Mouse (Mus musculus): Measurements from ENCODE around the gene Slx4. TPM values are rescaled to one million over a fixed set of nuclear protein-coding genes. Genes with fewer than 3 reads are reported as not detected.
"Not testable (repeated sequence)": the region's sequence is repeated elsewhere in the genome, so short reads cannot be mapped to it uniquely, and the experiment has no call there.

Gene Slx4
- polyA plus RNA-seq, 1 experiment from 2014 or later: 22.1 TPM

DNA sequence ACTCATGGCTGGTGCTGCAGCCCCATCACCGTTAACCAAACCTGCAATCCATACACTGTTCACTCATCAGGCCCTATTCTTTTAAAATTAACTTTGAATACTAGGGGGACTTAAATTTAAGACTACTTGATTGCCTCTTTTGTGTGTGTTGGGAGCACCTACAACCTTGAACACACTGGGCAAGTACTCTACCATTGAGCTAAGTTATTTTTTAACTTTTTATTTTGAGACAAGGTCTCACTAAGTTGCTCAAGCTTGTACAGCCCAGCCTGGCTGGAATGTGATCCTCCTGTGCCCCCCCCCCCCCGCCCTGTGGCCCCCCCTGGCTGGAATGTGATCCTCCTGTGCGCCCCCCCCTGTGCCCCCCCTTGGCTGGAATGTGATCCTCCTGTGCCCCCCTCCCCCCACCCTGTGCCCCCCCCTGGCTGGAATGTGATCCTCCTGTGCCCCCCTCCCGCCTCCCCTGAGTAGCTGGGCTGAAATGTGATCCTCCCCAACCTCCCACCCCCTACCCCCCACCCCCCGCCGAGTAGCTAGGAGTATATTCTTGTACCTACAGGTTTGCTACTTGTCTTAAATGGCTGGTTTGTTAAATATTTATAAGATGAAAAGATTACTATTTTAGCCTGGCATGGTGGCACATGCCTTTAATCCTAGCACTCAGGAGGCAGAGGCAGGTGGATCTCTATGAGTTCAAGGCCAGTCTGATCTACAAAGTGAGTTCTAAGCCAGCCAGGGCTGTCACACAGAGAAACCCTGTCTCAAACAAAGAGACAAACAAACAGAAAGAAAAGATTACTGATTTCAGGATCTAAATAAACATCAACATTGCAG, 28.1 kb upstream of the Slx4 start:
- Histone ChIP-seq H3K4me1 (0 out of 2 replicates have a peak, but pooled peaks cover 3% of the 10 kb centered on the region), H3K4me3 (no peak overlapping the region), H3K27me3 (ENCODE audit: poor library complexity, severe bottlenecking) (no peaks in the 10 kb centered on the region), H3K36me3 (replicated peaks) (peaks cover 9% of the 10 kb centered on the region), H3K27ac (no peak overlapping the region), H3K9me3 (peaks cover 3% of the 10 kb centered on the region; the same call in 1 of the 2 replicates)
- no peak for DNase-seq (ENCODE audit: extremely low spot score, low spot score)
- WGBS: 70% methylated on average over 4 of the region's 6 CpGs

DNA sequence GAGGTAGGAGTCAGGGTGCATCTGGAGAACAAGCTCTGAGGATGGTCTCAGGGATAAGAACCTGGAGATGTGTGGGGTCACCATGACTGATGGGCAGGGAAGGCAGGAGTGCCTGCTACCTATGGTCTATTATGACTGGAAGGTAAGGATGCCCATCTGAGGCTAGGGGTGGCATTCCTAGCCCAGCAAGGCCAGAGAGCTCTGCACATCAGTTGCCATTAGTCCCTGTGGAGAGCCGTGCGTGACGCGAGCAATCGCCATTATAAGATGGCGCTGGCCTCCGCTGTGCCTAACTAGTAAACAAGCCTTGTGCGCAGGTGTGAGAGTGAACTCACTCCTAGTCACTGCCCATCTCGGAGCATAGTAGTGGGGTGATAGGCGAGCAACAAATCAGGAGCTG, 26.9 kb upstream of the Slx4 start:
- Histone ChIP-seq H3K36me3 (replicated peaks) (0 out of 2 replicates have a peak, but pooled peaks cover 3% of the 10 kb centered on the region), H3K27me3 (ENCODE audit: poor library complexity, severe bottlenecking) (no peaks in the 10 kb centered on the region), H3K27ac (no peak overlapping the region), H3K9me3 (peaks cover 3% of the 10 kb centered on the region; the same call in 1 of the 2 replicates), H3K4me1 (0 out of 2 replicates have a peak, but pooled peaks cover 3% of the 10 kb centered on the region), H3K4me3 (no peak overlapping the region)
- WGBS: 94% methylated on average over 10 of the region's 10 CpGs
- DNase-seq (ENCODE audit: extremely low spot score, low spot score): no peak

DNA sequence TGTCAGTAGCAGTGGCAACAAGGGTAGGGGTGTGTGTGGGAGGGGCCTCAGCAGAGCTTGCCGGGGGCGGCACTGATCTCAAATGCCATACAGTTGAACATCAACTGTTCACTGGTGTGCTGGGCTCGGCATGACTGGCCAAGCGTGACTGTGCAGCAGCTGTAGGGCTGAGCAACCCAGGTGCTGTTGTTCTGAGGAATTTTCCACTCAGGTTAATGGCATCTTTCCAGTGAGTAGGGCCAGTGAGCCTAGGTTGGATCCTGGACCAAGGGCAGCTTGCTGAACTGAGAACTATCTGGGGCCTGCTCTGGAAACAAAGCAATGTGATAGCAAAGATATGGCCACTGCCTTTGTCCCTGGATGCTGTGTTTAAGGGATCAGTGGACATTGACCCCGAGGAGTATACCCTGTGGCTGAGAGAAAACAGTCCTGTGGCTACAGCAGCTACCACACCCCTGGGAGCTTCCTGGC, 25.8 kb upstream of the Slx4 start:
- Histone ChIP-seq H3K27ac (no peak overlapping the region), H3K36me3 (replicated peaks) (no peaks in the 10 kb centered on the region), H3K27me3 (ENCODE audit: poor library complexity, severe bottlenecking) (no peaks in the 10 kb centered on the region), H3K9me3 (peaks cover 3% of the 10 kb centered on the region; the same call in 1 of the 2 replicates), H3K4me1 (0 out of 2 replicates have a peak, but pooled peaks cover 3% of the 10 kb centered on the region), H3K4me3 (no peak overlapping the region)
- 88% methylated on average over 5 of the region's 5 CpGs for WGBS
- no peak for DNase-seq (ENCODE audit: extremely low spot score, low spot score)

DNA sequence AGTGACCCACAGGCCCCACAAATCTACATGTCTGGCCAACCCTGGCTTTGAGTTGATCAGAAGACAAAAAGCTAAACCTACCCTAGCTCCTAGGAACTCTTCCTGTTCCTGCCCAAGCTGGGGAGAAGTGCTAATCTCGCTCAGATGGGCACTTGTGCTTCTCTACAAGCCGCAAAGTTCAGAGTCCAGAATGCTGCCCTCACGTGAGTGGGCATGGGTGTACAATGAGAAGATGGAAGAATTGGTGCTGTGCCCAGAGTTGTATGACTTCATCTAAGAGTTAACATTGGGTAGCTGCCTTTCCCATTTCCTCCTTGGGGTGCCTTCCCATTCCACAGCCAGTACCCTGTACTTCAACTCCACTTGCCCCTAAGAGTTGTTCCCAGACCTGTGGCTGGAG, 23.6 kb upstream of the Slx4 start:
- Histone ChIP-seq H3K27ac (no peak overlapping the region), H3K36me3 (replicated peaks) (no peaks in the 10 kb centered on the region), H3K4me3 (no peak overlapping the region), H3K4me1 (0 out of 2 replicates have a peak, but pooled peaks cover 3% of the 10 kb centered on the region), H3K27me3 (ENCODE audit: poor library complexity, severe bottlenecking) (no peaks in the 10 kb centered on the region), H3K9me3 (peaks cover 3% of the 10 kb centered on the region; the same call in 1 of the 2 replicates)
- no peak for DNase-seq (ENCODE audit: extremely low spot score, low spot score)
- WGBS: 82% methylated on average over 3 of the region's 3 CpGs

DNA sequence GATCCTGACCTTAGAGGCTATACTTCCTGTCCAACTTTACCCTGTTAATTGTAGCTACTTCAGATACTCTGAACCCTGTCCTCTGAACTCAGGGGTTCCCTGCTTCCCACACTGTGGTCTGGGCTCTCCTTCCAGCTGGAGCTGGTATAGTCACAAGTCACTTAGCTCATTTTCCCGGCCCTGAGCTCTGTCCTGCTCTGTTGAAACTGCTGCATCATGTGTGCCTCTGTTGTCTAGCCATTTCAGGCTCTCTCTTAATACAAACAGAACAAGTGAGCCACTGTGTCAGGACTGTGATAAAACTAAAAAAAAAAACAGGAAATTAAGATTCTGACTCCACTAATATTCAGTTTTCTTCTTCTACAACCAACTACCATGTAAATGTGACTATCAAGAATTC, 23.1 kb upstream of the Slx4 start:
- H3K4me1 ChIP-seq: 0 out of 2 replicates have a peak, but pooled peaks cover 3% of the 10 kb centered on the region
- no peak for DNase-seq (ENCODE audit: extremely low spot score, low spot score)
- H3K27me3 ChIP-seq (ENCODE audit: poor library complexity, severe bottlenecking): no peaks in the 10 kb centered on the region
- 76% methylated on average over 1 of the region's 1 CpGs for WGBS
- H3K9me3 ChIP-seq: peaks cover 3% of the 10 kb centered on the region; the same call in 1 of the 2 replicates
- no peaks in the 10 kb centered on the region for H3K36me3 ChIP-seq (replicated peaks)
- H3K27ac ChIP-seq: no peak overlapping the region
- H3K4me3 ChIP-seq: no peak overlapping the region

DNA sequence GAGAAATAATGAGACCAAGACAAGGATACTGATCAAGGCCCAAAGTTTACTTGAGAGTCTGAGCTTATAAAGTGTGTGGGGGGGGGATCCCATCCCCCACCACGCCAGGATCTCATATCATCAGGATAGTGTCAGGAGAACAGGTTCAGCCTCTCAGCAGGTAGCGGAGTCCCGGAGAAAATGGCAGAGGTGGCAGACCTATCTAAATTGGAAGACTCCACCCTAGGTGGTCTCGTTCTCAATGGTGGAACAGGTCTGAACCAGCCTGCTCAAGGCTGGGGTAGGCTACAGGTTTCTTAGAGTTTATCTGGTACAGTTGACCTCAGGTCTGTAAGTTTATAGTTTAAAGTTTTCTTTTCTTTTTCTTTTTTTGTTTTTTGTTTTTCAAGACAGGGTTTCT, 19.1 kb upstream of the Slx4 start:
- Histone ChIP-seq H3K4me1 (no peaks in the 10 kb centered on the region), H3K9me3 (no peaks in the 10 kb centered on the region; the same call in 1 of the 2 replicates), H3K4me3 (no peak overlapping the region), H3K27me3 (ENCODE audit: poor library complexity, severe bottlenecking) (no peaks in the 10 kb centered on the region), H3K27ac (no peak overlapping the region), H3K36me3 (replicated peaks) (no peaks in the 10 kb centered on the region)
- DNase-seq (ENCODE audit: extremely low spot score, low spot score): no peak
- WGBS: 74% methylated on average over 4 of the region's 4 CpGs

DNA sequence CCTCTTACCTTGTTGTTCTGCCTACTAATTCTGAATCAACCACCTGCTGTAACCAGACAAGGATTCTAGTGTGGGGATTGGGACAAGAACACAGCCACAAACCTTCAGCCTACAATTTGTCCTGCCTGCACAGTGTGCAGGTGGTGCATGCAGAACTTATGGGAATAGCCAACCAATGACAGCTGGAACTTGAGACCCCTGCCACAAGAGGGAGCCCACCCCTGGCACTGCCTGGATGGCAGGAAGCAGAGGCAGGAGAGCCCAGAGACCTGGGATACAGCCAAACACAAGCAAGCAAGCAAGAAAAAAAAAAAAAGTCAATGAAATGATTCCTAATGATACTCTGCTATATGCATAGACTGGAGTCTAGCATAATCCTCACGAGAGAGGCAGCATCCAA, 17.7 kb upstream of the Slx4 start:
- Histone ChIP-seq H3K4me3 (no peak overlapping the region), H3K9me3 (no peaks in the 10 kb centered on the region; the same call in 1 of the 2 replicates)

DNA sequence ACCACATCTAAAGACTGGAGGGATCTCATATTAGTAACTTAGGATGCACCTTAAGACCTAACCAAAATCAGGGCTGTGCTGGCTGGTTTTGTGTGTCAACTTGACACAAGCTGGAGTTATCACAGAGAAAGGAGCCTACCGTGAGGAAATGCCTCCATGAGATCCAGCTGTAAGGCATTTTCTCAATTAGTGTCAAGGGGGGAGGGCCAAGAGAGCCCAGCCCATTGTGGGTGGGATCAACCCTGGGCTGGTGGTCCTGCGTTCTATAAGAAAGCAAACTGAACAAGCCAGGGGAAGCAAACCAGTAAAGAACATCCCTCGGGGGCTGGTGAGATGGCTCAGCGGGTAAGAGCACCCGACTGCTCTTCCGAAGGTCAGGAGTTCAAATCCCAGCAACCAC, 13.9 kb upstream of the Slx4 start:
- not testable (repeated sequence) for DNase-seq (ENCODE audit: extremely low spot score, low spot score); H3K9me3 ChIP-seq

More for the DNA sequence above, 17.7 kb upstream of the Slx4 start:
- no peaks in the 10 kb centered on the region for H3K27me3 ChIP-seq (ENCODE audit: poor library complexity, severe bottlenecking)
- no peak overlapping the region for H3K27ac ChIP-seq
- no peaks in the 10 kb centered on the region for H3K36me3 ChIP-seq (replicated peaks)
- no peak for DNase-seq (ENCODE audit: extremely low spot score, low spot score)
- no peaks in the 10 kb centered on the region for H3K4me1 ChIP-seq
- WGBS: 90% methylated on average over 1 of the region's 1 CpGs

DNA sequence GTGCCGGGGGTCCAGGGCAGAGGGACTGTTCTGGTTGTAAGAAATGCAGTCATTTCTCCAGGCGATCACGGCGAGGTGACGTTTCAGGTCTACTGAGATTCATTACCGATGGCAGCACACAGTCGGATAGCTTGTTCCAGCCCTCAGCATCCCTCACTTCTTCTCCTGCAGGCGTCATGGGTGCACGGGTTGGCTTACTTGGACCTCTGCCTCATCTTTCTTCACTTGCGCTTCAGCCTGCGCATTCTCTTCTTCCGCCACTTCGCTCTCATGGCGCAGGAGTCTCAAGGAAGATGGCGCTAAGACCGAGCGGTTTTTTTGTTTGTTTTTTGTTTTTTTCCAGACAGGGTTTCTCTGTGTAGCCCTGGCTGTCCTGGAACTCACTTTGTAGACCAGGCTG, 13.2 kb upstream of the Slx4 start:
- DNase-seq (ENCODE audit: extremely low spot score, low spot score); H3K27ac ChIP-seq; H3K36me3 ChIP-seq (replicated peaks); H3K4me1 ChIP-seq; H3K4me3 ChIP-seq; H3K9me3 ChIP-seq; H3K27me3 ChIP-seq (ENCODE audit: poor library complexity, severe bottlenecking): not testable (repeated sequence)
- WGBS: 83% methylated on average over 17 of the region's 17 CpGs

More for the DNA sequence above, 13.9 kb upstream of the Slx4 start:
- H3K27me3 ChIP-seq (ENCODE audit: poor library complexity, severe bottlenecking); H3K4me1 ChIP-seq; H3K36me3 ChIP-seq (replicated peaks); H3K27ac ChIP-seq; H3K4me3 ChIP-seq: not testable (repeated sequence)
- WGBS: 71% methylated on average over 6 of the region's 6 CpGs

DNA sequence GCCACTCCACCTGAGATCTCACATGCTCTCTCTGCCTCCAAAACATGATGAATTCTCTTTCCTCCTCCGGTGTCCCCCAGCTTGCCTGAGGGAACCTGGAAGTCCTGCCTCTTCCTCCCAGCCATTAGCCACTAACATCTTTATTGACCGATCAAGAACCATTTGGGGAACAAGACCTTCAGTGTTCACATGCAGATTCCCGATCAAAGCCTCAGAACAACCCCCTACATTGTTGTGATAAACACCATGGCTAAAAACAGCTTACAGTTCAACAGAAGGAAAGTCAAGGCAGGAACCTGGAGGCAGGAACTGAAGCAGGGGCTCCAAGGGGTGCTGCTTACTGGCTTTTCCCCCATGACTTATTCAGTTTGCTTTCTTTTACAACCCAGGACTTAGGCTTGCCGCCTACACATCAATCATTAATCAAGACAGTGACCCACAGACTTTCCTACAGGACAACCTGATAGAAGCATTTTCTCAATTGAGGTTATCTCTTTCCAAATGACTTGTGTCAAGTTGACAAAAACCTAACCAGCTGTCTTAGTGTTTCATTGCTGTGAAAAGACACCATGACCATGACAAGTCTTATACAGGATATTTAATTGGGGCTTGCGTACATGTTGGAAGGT, 10.6 kb upstream of the Slx4 start:
- Histone ChIP-seq H3K27me3 (ENCODE audit: poor library complexity, severe bottlenecking) (no peaks in the 10 kb centered on the region), H3K9me3 (peaks cover 8% of the 10 kb centered on the region), H3K4me3 (no peak overlapping the region), H3K4me1 (no peaks in the 10 kb centered on the region), H3K36me3 (replicated peaks) (no peaks in the 10 kb centered on the region), H3K27ac (no peak overlapping the region)
- 85% methylated on average over 5 of the region's 5 CpGs for whole genome bisulfite sequencing
- DNase-seq (ENCODE audit: extremely low spot score, low spot score): no peak

DNA sequence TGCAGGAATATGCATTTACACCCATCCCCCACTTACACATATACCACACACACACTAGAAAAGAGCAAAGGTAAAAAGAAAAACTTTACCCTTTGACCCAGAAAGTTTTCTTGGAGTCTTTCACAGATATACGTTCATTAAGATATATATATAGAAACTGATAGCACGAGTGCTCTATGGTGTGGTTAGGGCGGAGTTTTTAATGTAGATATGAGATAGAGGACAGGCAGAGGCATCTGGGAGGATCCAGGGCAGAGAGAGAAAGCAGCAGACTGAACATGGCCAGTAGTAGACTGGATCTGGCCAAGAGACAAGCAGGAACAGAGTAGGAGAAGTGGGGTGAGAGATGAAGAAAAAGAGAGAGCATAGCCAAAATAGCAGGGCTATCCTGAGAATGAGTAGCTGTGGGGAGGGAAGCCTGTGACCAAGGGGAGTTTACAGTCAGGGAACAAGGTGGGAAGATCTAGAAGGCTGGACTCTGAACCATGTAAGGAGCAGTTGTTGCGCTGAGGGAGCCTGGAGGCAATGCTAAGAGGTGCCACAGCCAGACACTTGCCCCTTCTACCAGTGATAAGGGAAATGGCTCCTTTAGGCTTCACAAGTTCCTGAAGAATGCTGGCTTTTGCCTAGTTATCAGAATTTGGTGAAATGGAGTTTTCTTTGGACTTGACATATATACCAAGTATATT, 9.5 kb upstream of the Slx4 start:
- no peaks in the 10 kb centered on the region for H3K4me1 ChIP-seq

DNA sequence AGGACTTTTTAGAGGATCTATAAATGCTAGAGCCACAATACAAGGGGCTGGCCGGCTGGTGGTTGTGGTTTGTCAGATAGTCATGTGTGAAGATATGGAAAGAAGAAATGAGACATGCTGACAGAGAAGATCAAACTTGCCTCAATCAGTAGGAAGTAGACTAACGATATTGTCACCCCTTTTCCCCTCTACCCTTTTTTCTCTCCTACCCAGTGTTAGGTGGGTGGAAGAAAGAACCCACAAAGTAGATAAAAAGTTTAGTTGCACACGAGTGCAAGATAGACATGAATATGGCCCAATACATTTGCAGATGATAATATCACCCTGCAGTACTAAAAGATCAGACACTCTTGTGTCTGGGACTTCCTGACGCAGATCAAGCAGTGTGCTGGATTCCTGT, 15.2 kb downstream of the Slx4 start:
- no peak for DNase-seq (ENCODE audit: extremely low spot score, low spot score)
- WGBS: 93% methylated on average over 4 of the region's 4 CpGs
- H3K27ac ChIP-seq: no peak overlapping the region
- no peaks in the 10 kb centered on the region for H3K27me3 ChIP-seq (ENCODE audit: poor library complexity, severe bottlenecking)
- H3K9me3 ChIP-seq: no peaks in the 10 kb centered on the region
- no peaks in the 10 kb centered on the region for H3K4me1 ChIP-seq
- peaks cover 100% of the 10 kb centered on the region for H3K36me3 ChIP-seq (replicated peaks)
- no peak overlapping the region for H3K4me3 ChIP-seq

More for the DNA sequence above, 9.5 kb upstream of the Slx4 start:
- peaks cover 9% of the 10 kb centered on the region for H3K9me3 ChIP-seq
- H3K27ac ChIP-seq: no peak overlapping the region
- no peak for DNase-seq (ENCODE audit: extremely low spot score, low spot score)
- H3K36me3 ChIP-seq (replicated peaks): no peaks in the 10 kb centered on the region
- no peaks in the 10 kb centered on the region for H3K27me3 ChIP-seq (ENCODE audit: poor library complexity, severe bottlenecking)
- no peak overlapping the region for H3K4me3 ChIP-seq
- WGBS: 77% methylated on average over 4 of the region's 4 CpGs
